Mouse (Mus musculus): ENCODE measurements around the gene Ano1. TPM values are rescaled to one million over a fixed set of nuclear protein-coding genes. Genes with fewer than 3 reads are reported as not detected.

Ano1 gene
- polyA plus RNA-seq, 1 experiment from 2014 or later = 26.0 TPM

DNA sequence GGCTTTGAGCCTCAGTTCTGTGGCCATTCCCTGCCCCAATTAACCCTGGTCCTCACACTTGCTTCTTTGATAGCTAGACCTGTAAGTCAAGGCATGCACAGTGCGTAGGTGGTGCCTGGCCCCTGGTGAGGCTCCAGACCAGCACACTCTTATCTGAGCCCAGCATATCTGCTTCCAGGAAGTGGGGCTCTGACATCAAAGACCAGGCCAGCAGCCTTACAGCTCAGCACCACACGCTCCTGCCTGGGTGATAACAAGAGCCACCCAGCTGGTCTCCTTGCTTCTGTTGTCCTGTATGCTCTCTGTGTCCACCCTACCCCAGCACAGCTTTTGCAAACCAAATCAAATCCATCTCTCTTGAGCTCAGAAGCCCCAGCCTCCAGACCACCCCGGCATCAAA is 34.8 kb upstream of the Ano1 start:
- H3K27ac ChIP-seq (ENCODE audit: low read depth, low read length) = no peak overlapping the region
- H3K36me3 ChIP-seq (ENCODE audit: control insufficient read depth, insufficient read depth, low read length) = no peaks in the 10 kb centered on the region
- DNase-seq (ENCODE audit: low spot score, missing footprints) (no peak), ATAC-seq (ENCODE audit: low FRiP score) (no peak)
- WGBS = 69% methylated on average over 3 of the region's 3 CpGs
- H3K4me3 ChIP-seq (ENCODE audit: low read depth, low read length) = no peak overlapping the region
- no peak overlapping the region for H3K9ac ChIP-seq (ENCODE audit: low read length)
- no peaks in the 10 kb centered on the region for H3K27me3 ChIP-seq (ENCODE audit: control insufficient read depth, insufficient read depth, low read length)
- H3K9me3 ChIP-seq (ENCODE audit: control insufficient read depth, low read length) = no peaks in the 10 kb centered on the region
- H3K4me1 ChIP-seq (ENCODE audit: control insufficient read depth, insufficient read depth, low read length) = 0 out of 2 replicates have a peak, but pooled peaks cover 2% of the 10 kb centered on the region
- H3K4me2 ChIP-seq = no peak overlapping the region

DNA sequence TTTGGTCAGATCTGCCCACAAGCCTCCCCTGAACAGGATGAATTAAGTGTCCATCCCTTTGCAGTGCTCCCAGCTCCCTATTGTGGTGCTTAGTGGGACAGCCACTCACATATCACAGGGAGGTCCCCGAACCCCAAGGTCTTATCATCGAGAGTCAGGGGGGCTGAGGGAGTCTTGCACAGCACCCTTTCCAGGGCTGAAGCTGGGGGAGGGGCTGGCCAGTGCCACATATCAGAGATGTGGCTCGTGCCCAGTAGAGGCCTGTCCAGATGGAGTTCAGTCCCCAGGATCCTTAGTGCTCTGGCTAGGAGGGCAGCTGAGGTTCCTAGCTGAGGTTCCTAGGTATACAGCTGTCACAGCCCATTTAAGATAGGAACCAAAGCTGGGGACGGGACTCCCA is 32.4 kb upstream of the Ano1 start:
- DNase-seq (ENCODE audit: low spot score, missing footprints) (no peak), ATAC-seq (ENCODE audit: low FRiP score) (no peak)
- H3K36me3 ChIP-seq (ENCODE audit: control insufficient read depth, insufficient read depth, low read length) = no peaks in the 10 kb centered on the region
- H3K4me1 ChIP-seq (ENCODE audit: control insufficient read depth, insufficient read depth, low read length) = 0 out of 2 replicates have a peak, but pooled peaks cover 2% of the 10 kb centered on the region
- H3K27me3 ChIP-seq (ENCODE audit: control insufficient read depth, insufficient read depth, low read length) = no peaks in the 10 kb centered on the region
- H3K27ac ChIP-seq (ENCODE audit: low read depth, low read length) = no peak overlapping the region
- 74% methylated on average over 4 of the region's 4 CpGs for WGBS
- H3K9ac ChIP-seq (ENCODE audit: low read length) = no peak overlapping the region
- H3K4me3 ChIP-seq (ENCODE audit: low read depth, low read length) = no peak overlapping the region
- H3K9me3 ChIP-seq (ENCODE audit: control insufficient read depth, low read length) = no peaks in the 10 kb centered on the region
- H3K4me2 ChIP-seq = no peak overlapping the region

DNA sequence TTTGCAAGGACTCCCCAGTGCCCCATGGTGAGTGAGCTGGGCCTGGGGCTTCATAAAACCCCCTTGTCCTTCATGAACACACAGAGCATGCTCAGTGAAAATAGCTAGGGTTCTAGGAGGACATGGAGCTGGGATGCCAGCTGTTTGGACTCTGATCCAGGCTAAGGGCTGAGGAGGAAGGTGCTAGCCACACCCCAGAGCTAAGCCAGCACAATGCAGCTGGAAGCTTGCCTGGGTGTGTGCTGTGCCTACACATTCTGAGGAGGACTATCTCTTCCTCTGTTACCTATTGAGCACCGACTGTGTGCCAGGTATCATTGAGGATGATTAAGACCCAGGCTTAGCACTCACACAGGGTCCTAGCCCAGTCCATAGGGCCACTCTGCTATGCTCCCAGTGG is 30.6 kb upstream of the Ano1 start:
- Histone ChIP-seq H3K27ac (ENCODE audit: low read depth, low read length) (no peak overlapping the region), H3K4me2 (no peak overlapping the region), H3K4me3 (ENCODE audit: low read depth, low read length) (no peak overlapping the region), H3K27me3 (ENCODE audit: control insufficient read depth, insufficient read depth, low read length) (no peaks in the 10 kb centered on the region), H3K36me3 (ENCODE audit: control insufficient read depth, insufficient read depth, low read length) (no peaks in the 10 kb centered on the region), H3K9me3 (ENCODE audit: control insufficient read depth, low read length) (no peaks in the 10 kb centered on the region), H3K9ac (ENCODE audit: low read length) (no peak overlapping the region), H3K4me1 (ENCODE audit: control insufficient read depth, insufficient read depth, low read length) (0 out of 2 replicates have a peak, but pooled peaks cover 2% of the 10 kb centered on the region)
- no peak for ATAC-seq (ENCODE audit: low FRiP score)
- WGBS = 80% methylated on average over 1 of the region's 1 CpGs
- no peak for DNase-seq (ENCODE audit: low spot score, missing footprints)

DNA sequence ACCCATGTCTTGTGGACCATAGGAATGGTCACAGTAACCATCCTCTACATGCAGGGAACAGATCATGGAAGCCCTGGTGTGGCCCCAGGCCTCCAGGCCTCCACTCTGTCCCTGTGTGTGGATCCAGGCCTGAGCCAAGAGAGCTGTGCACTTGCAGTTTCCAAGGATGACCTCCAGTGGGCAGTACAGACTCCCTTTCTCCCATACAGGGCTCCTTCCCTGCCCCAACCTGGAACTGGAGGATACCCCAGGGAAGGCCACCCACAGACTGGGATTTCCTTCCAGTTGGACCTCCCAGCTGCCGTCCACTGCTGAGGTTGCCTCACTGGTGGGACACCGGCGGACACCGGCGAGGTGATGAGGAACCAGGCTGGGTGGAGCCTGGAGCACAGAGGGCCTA is 29.6 kb upstream of the Ano1 start:
- Histone ChIP-seq H3K27me3 (ENCODE audit: control insufficient read depth, insufficient read depth, low read length) (no peaks in the 10 kb centered on the region), H3K4me2 (no peak overlapping the region), H3K27ac (ENCODE audit: low read depth, low read length) (no peak overlapping the region), H3K4me3 (ENCODE audit: low read depth, low read length) (no peak overlapping the region), H3K4me1 (ENCODE audit: control insufficient read depth, insufficient read depth, low read length) (0 out of 2 replicates have a peak, but pooled peaks cover 2% of the 10 kb centered on the region), H3K9ac (ENCODE audit: low read length) (no peak overlapping the region), H3K36me3 (ENCODE audit: control insufficient read depth, insufficient read depth, low read length) (no peaks in the 10 kb centered on the region), H3K9me3 (ENCODE audit: control insufficient read depth, low read length) (no peaks in the 10 kb centered on the region)
- ATAC-seq (ENCODE audit: low FRiP score) = peak; percentile 39; the same call in 1 of the 2 replicates
- 37% methylated on average over 5 of the region's 5 CpGs for WGBS
- peak; percentile 92 for DNase-seq (ENCODE audit: low spot score, missing footprints)

GRCm38 (mm10) chr7:144780190-144780589 is 28.4 kb upstream of the Ano1 start:
- DNase-seq (ENCODE audit: low spot score, missing footprints) = no peak
- Histone ChIP-seq H3K27me3 (ENCODE audit: control insufficient read depth, insufficient read depth, low read length) (no peaks in the 10 kb centered on the region), H3K4me3 (ENCODE audit: low read depth, low read length) (no peak overlapping the region), H3K4me2 (no peak overlapping the region), H3K9ac (ENCODE audit: low read length) (no peak overlapping the region), H3K27ac (ENCODE audit: low read depth, low read length) (no peak overlapping the region), H3K4me1 (ENCODE audit: control insufficient read depth, insufficient read depth, low read length) (peaks cover 6% of the 10 kb centered on the region; the same call in 1 of the 2 replicates), H3K9me3 (ENCODE audit: control insufficient read depth, low read length) (no peaks in the 10 kb centered on the region), H3K36me3 (ENCODE audit: control insufficient read depth, insufficient read depth, low read length) (no peaks in the 10 kb centered on the region)
- no peak for ATAC-seq (ENCODE audit: low FRiP score)
- 84% methylated on average over 8 of the region's 8 CpGs for WGBS

DNA sequence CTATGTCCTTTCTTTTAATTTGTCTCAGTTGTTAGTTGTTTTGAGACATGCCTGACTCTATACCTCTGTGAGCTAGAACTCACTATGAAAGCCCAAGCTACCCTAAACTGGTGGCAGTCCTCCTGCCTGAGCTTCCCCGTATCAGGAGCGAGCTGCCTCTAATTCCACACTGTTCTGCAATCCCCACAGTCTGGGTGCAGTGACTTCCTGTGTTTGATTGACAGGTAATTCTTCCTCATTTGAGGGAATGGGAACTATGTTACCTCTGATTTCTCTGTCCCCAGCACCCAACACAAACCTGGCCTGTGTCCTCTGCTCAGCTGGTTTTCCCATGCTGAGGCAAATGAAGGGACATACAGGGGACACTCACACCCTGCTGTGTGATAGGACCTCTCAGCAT is 27.9 kb upstream of the Ano1 start:
- Histone ChIP-seq H3K9ac (ENCODE audit: low read length) (no peak overlapping the region), H3K36me3 (ENCODE audit: control insufficient read depth, insufficient read depth, low read length) (no peaks in the 10 kb centered on the region), H3K4me1 (ENCODE audit: control insufficient read depth, insufficient read depth, low read length) (peaks cover 6% of the 10 kb centered on the region; the same call in 1 of the 2 replicates), H3K9me3 (ENCODE audit: control insufficient read depth, low read length) (no peaks in the 10 kb centered on the region), H3K4me2 (no peak overlapping the region), H3K27ac (ENCODE audit: low read depth, low read length) (no peak overlapping the region), H3K4me3 (ENCODE audit: low read depth, low read length) (no peak overlapping the region), H3K27me3 (ENCODE audit: control insufficient read depth, insufficient read depth, low read length) (no peaks in the 10 kb centered on the region)
- DNase-seq (ENCODE audit: low spot score, missing footprints) (no peak), ATAC-seq (ENCODE audit: low FRiP score) (no peak)
- 91% methylated on average over 2 of the region's 2 CpGs for WGBS

GRCm38 (mm10) chr7:144777805-144778204 is 26.0 kb upstream of the Ano1 start:
- Histone ChIP-seq H3K9ac (ENCODE audit: low read length) (no peak overlapping the region), H3K36me3 (ENCODE audit: control insufficient read depth, insufficient read depth, low read length) (no peaks in the 10 kb centered on the region), H3K4me1 (ENCODE audit: control insufficient read depth, insufficient read depth, low read length) (peaks cover 6% of the 10 kb centered on the region; the same call in 1 of the 2 replicates), H3K4me2 (no peak overlapping the region), H3K27me3 (ENCODE audit: control insufficient read depth, insufficient read depth, low read length) (no peaks in the 10 kb centered on the region), H3K4me3 (ENCODE audit: low read depth, low read length) (no peak overlapping the region), H3K27ac (ENCODE audit: low read depth, low read length) (no peak overlapping the region), H3K9me3 (ENCODE audit: control insufficient read depth, low read length) (no peaks in the 10 kb centered on the region)
- no peak for ATAC-seq (ENCODE audit: low FRiP score)
- no peak for DNase-seq (ENCODE audit: low spot score, missing footprints)
- 56% methylated on average over 4 of the region's 4 CpGs for WGBS

DNA sequence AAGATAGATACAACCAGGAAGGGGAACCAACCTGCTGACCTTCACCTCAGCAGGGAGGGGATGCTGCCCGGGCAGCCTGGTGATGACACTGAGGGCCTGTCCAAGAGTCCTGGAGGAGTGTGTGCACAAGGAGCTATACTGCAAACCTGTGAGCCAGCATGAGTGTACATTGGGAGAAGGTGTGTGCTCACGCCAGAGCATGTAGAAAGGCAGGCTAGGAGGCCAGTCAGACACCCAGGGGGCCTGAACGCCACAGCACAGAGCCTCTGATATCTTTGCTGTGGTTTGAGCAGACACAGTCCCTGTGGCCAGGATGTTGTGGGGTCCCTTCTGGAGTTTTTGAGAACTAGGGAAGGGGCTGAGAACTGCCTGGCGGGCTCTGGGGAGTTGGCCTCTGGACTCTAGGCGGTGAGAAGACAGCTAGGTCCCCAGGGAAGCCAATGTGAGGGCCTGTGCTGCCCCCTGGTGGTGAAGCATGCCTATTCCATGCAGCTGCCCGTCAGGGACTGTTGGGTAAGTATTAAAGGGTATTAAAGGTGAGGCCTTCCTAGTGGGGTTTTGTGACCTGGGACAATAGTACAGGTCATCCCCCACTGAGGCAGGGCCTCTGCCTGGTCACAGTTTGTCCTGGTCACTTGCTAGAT is 24.2 kb upstream of the Ano1 start:
- no peaks in the 10 kb centered on the region for H3K36me3 ChIP-seq (ENCODE audit: control insufficient read depth, insufficient read depth, low read length)
- no peak overlapping the region for H3K4me3 ChIP-seq (ENCODE audit: low read depth, low read length)
- 37% methylated on average over 6 of the region's 6 CpGs for WGBS
- ATAC-seq (ENCODE audit: low FRiP score) = peak; percentile 82
- no peak overlapping the region for H3K4me2 ChIP-seq
- peak overlapping the region; percentile 30; the same call in 1 of the 2 replicates for H3K9ac ChIP-seq (ENCODE audit: low read length)
- no peak overlapping the region for H3K27ac ChIP-seq (ENCODE audit: low read depth, low read length)
- DNase-seq (ENCODE audit: low spot score, missing footprints) = peak; percentile 99
- no peaks in the 10 kb centered on the region for H3K9me3 ChIP-seq (ENCODE audit: control insufficient read depth, low read length)
- H3K27me3 ChIP-seq (ENCODE audit: control insufficient read depth, insufficient read depth, low read length) = no peaks in the 10 kb centered on the region
- peaks cover 4% of the 10 kb centered on the region; the same call in 1 of the 2 replicates for H3K4me1 ChIP-seq (ENCODE audit: control insufficient read depth, insufficient read depth, low read length)

GRCm38 (mm10) chr7:144775214-144775613 is 23.4 kb upstream of the Ano1 start:
- Histone ChIP-seq H3K4me2 (no peak overlapping the region), H3K9me3 (ENCODE audit: control insufficient read depth, low read length) (no peaks in the 10 kb centered on the region), H3K36me3 (ENCODE audit: control insufficient read depth, insufficient read depth, low read length) (no peaks in the 10 kb centered on the region), H3K27ac (ENCODE audit: low read depth, low read length) (no peak overlapping the region), H3K4me3 (ENCODE audit: low read depth, low read length) (no peak overlapping the region), H3K27me3 (ENCODE audit: control insufficient read depth, insufficient read depth, low read length) (no peaks in the 10 kb centered on the region), H3K4me1 (ENCODE audit: control insufficient read depth, insufficient read depth, low read length) (peaks cover 4% of the 10 kb centered on the region; the same call in 1 of the 2 replicates), H3K9ac (ENCODE audit: low read length) (no peak overlapping the region)
- 76% methylated on average over 3 of the region's 3 CpGs for WGBS
- no peak for ATAC-seq (ENCODE audit: low FRiP score)
- DNase-seq (ENCODE audit: low spot score, missing footprints) = no peak
